Mouse (Mus musculus) bone marrow, adult 2 months (tissue): ENCODE data around the gene Fam83g.

Experiments used
- CTCF ChIP-seq: fragments of 200-500 bp; IDR thresholded peaks from 2 replicates; pipeline ENCODE4 v1.5.1; 2011; ENCODE audit warnings: low read length, control low read depth; ENCODE audit not compliant: control insufficient read depth, insufficient read depth
- POLR2A ChIP-seq: fragments of 200-500 bp; IDR thresholded peaks from 2 replicates; pipeline ENCODE4 v1.6.1; 2011; ENCODE audit warnings: low read depth, mild to moderate bottlenecking, control low read depth, low read length, borderline replicate concordance; ENCODE audit not compliant: control insufficient read depth

GRCm38 (mm10) chr11:61720636-61721035, 36.7 kb downstream of the Fam83g start, which contains the start of gene Slc5a10:
- TF ChIP-seq CTCF (no peak), POLR2A (no peak)
